Mouse (Mus musculus) liver, postnatal 0 days (tissue): ENCODE measurements at regions not wholly inside any gene's neighbourhood (a gene's known extent, or its start where the extent isn't known, plus 50 kb on each side); places are given as distances from the start of the nearest gene placed in this dataset.

ENCODE experiments used
- CTCF ChIP-seq: sonication (generic); IDR thresholded peaks from 2 replicates; pipeline ENCODE4 v1.5.1; 2016; ENCODE audit warnings: antibody characterized with exemption, low read depth
- EP300 ChIP-seq: IDR thresholded peaks from 2 replicates; pipeline ENCODE4 v1.6.1; 2016; ENCODE audit warnings: antibody characterized with exemption, low read depth, mild to moderate bottlenecking

DNA sequence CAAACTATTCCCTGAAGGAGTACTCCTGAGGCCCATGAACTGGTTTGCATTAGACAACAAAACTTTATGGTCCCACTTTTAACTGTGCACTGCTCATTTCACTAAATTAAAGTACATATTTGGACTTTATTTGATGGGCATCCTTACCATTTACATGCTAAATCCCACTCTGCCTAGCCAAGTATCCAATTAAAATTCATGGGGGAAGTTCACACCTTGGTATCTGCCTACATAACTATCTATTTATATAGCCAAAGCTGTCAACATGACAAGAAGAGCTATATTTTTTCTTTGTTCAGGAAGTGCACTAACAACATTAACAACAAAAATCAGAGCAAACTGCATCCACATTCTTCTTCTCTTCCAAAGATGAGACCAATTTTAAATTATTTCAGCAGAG lies 317.7 kb upstream of the Nwd2 start:
- TF ChIP-seq CTCF (no peak), EP300 (no peak)
